Mouse (Mus musculus): ENCODE data around the gene Mapk14.

DNA sequence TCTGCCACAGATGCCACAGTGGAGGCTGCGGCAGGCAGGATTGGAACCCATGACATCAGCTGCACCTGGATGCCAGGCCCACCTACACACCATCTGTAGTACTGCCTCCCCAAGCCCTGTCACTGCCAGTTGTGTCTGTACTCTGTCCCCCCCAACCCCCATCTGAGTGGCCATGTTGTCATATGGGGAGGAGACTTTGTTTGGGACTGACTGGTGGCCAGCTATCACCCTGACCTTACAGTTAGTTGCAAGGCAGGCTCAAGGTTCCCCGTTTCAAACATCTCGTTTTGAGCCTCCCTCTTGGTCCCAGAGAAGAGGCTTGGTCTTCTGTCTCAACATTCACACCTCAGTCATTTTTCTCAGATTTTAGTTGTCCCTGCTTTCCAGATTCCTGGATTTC is 88.6 kb downstream of the Mapk14 start:
- TF ChIP-seq CTCF (IDR thresholded peaks at IDR 0.05; ENCODE audit: control insufficient read depth, insufficient read depth, insufficient read length): no peak
- TF ChIP-seq USF1 (IDR thresholded peaks at IDR 0.05; ENCODE audit: low read depth): no peak
- no peak for TF ChIP-seq MYOD1 (IDR thresholded peaks at IDR 0.05; ENCODE audit: control insufficient read depth, insufficient read length, low read depth)

Data from C2C12 (cell line).